Mouse (Mus musculus) neural tube, embryonic 12.5 days (tissue): Measurements from ENCODE around the gene Dnaaf5. TPM values are rescaled to one million over a fixed set of nuclear protein-coding genes. Genes with fewer than 3 reads are reported as not detected.

Experiments
- ATAC-seq: fragments of 200-750 bp; cut with Nextera tagmentation; 2 replicates; pipeline ENCODE4 v1.8.0; 2017; ENCODE audit warnings: low read depth, mild to moderate bottlenecking, moderate TSS enrichment, moderate library complexity; ENCODE audit not compliant: low FRiP score
- H3K27ac ChIP-seq: fragments of 300-500 bp; sonication (generic); 2 replicates; pipeline ENCODE4 v1.5.1; 2016
- H3K27me3 ChIP-seq: fragments of 300-500 bp; sonication (generic); replicated peaks from 2 replicates; pipeline ENCODE4 v1.6.1; 2016; ENCODE audit warnings: mild to moderate bottlenecking
- H3K36me3 ChIP-seq: fragments of 300-500 bp; sonication (generic); 2 replicates; pipeline ENCODE4 v1.6.1; 2016; ENCODE audit warnings: mild to moderate bottlenecking
- H3K4me1 ChIP-seq: fragments of 300-500 bp; sonication (generic); 2 replicates; pipeline ENCODE4 v1.6.1; 2016
- H3K4me2 ChIP-seq: fragments of 300-500 bp; sonication (generic); replicated peaks from 2 replicates; pipeline ENCODE4 v1.6.1; 2016; ENCODE audit warnings: mild to moderate bottlenecking
- H3K4me3 ChIP-seq: fragments of 300-500 bp; sonication (generic); 2 replicates; pipeline ENCODE4 v1.5.1; 2016
- H3K9ac ChIP-seq: fragments of 300-500 bp; sonication (generic); 2 replicates; pipeline ENCODE4 v1.6.1; 2016; ENCODE audit warnings: mild to moderate bottlenecking
- H3K9me3 ChIP-seq: fragments of 300-500 bp; sonication (generic); 2 replicates; pipeline ENCODE4 v1.6.1; 2016; ENCODE audit warnings: mild to moderate bottlenecking
- WGBS: fragments of 180-500 bp; shearing (Covaris S2); methylation state at CpG from one replicate; pipeline ENCODE4 v1.1.7; 2016; 5-methylcytosine and 5-hydroxymethylcytosine counted together
- polyA plus RNA-seq: library from polyadenylated mRNA; unstranded; fragments of >200 nt; fragmentation: Nextera tagmentation; extraction: Ambion mirVana; gene quantifications from 2 replicates; pipeline ENCODE4 v1.2.1, GENCODE M21; 2016

The Dnaaf5 gene
- 5.6 and 7.4 TPM in 2 replicates for polyA plus RNA-seq

DNA sequence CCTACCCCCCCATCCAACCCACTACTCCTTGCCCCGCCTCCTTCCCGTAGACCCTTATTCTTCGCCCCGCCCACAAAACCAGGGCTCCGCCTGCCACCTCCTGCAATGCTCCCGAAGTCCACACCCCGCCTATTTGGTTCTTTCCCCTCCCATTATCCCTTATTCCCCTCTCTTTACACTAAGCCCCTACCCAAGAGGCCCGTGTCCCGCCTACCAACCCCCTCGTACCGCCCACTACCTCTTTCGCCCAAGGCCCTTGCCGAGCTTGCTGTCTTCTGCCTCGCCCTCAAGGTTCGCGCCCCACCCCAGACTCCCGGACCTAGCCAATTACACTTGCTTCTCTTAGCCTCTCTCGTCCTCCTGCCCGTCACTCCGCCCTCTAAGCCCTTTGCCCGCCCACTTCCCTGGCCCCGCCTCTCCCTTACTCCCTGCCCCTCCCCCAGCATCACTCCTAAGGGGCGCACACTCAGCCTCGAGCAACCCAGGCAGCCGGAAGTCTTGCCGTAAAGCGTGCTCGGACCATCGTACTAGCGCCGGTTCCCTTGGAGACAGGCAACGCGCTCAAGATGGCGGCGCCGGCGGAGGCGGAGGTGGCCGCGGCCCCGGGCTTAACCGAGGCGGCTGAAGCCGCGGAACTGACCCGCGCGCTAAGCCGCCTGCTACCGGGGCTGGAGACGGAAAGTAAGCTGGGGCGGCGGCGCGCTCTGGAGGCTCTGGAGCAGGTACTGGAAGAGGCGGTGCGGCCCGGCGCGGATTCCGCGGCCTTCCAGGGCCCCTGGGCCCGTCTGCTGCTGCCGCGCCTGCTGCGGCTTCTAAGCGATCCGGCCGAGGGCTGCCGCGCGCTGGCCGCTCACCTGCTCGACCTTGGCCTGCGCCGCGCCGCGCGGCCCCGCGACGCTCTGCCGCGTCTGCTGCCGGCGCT, at the start of gene Dnaaf5, which contains the start of gene Prkar1b:
TSS of gene Dnaaf5 (plus strand) at position 543 of the 922 bp plus-strand sequence.
TSS of gene Prkar1b (minus strand) at position 321 of the 922 bp plus-strand sequence.
- Histone ChIP-seq H3K4me2 (peak within 1 kb of the TSS; percentile 99), H3K4me3 (peak within 1 kb of the TSS; percentile 97), H3K27ac (0 out of 2 replicates have a peak within 1 kb of the TSS, but pooled peaks have one; percentile 72), H3K9ac (peak within 1 kb of the TSS; percentile 85), H3K4me1 (peaks cover 21% of the 10 kb centered on the region), H3K9me3 (no peaks in the 10 kb centered on the region), H3K27me3 (no peaks in the 10 kb centered on the region), H3K36me3 (peaks cover 28% of the 10 kb centered on the region)
- ATAC-seq: peak; percentile 96
- under 1% methylated on average over 87 of the region's 87 CpGs for WGBS

DNA sequence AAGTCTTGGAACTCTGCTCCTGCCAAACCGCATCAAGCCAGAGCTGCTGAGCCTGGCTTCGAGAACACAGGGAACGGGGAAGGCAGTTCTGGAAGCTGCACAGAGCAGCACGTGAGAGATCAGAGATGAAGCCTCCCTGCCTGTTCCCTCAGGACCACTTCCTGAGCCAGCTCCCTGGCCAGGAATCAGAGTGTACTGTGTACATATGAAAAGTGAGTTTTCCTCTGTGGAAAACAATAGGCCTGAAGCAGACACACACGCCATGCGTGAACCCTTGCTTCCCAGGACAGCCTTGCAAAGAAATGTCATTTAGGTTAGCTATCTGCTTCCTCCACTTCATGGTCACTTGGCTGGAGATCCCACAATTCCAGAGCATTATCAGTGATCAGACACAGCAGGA, 48.2 kb upstream of the Dnaaf5 start:
- H3K4me2 ChIP-seq: no peak overlapping the region
- H3K27ac ChIP-seq: no peak overlapping the region
- no peak overlapping the region for H3K4me3 ChIP-seq
- H3K36me3 ChIP-seq: peaks cover 3% of the 10 kb centered on the region; the same call in 1 of the 2 replicates
- no peak for ATAC-seq
- no peaks in the 10 kb centered on the region for H3K4me1 ChIP-seq
- WGBS: 81% methylated on average over 6 of the region's 6 CpGs
- H3K9ac ChIP-seq: no peak overlapping the region
- H3K9me3 ChIP-seq: no peaks in the 10 kb centered on the region
- H3K27me3 ChIP-seq: no peaks in the 10 kb centered on the region

DNA sequence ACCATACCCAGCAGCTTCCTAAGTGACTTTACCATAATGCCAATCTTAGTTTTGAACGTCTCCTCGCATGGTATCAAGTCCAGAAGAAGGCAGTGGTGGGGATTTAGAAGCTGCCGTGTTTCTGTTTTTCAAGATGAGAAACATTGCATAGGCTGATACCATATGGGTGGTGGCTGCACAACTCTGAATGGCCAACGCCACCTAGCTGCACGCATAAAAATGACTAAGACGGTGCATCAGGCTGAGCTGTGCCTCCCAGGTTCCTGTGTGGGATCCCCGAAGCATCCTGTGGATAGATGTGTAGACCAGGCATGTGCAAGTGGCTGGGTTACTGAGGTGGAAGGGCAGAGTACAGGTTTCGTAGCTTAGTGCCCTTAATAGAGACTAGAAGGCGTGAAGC, 42.2 kb upstream of the Dnaaf5 start:
- peaks cover 9% of the 10 kb centered on the region; the same call in 1 of the 2 replicates for H3K36me3 ChIP-seq
- no peak overlapping the region for H3K4me2 ChIP-seq
- H3K9me3 ChIP-seq: no peaks in the 10 kb centered on the region
- H3K27ac ChIP-seq: no peak overlapping the region
- no peaks in the 10 kb centered on the region for H3K27me3 ChIP-seq
- no peak for ATAC-seq
- no peak overlapping the region for H3K9ac ChIP-seq
- H3K4me3 ChIP-seq: no peak overlapping the region
- no peaks in the 10 kb centered on the region for H3K4me1 ChIP-seq
- 78% methylated on average over 9 of the region's 9 CpGs for WGBS

DNA sequence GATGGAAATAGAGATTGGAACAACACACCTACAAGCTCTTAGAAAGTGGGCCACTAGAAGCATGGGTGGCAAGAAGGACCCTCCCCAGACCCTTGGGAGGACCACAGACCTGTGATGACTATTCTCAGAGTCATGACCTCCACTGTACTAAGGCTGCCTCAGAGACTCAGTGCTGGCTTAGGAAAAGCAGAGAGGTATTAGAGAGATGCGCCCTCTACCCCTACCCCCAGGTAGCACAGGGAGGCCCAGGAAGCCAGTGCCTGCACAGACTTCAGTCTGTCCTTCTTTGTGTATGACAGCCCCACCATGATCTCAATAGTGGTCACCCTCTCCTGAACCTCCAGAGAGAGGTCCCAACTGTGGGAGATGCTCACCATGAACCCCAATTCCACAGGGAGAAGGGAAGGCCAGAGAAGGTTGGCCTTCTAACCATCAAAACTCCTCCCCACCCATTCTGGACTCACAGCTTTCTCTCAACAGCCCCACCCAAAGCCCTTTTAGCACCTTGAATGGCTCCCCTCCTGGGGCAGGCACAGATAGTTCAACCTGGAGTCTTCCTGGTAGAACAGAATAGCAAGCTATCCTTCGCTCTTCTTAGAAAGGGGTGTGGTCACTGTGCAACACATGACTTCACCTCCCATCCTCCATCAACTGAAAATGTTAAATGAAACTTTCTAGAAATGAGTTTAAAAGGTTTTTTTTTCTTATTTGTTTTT, 39.7 kb upstream of the Dnaaf5 start:
- no peak for ATAC-seq
- H3K9me3 ChIP-seq: no peaks in the 10 kb centered on the region
- H3K27ac ChIP-seq: no peak overlapping the region
- WGBS: 82% methylated on average over 2 of the region's 2 CpGs
- H3K4me3 ChIP-seq: no peak overlapping the region
- no peak overlapping the region for H3K4me2 ChIP-seq
- H3K36me3 ChIP-seq: peaks cover 9% of the 10 kb centered on the region; the same call in 1 of the 2 replicates
- no peaks in the 10 kb centered on the region for H3K27me3 ChIP-seq
- no peak overlapping the region for H3K9ac ChIP-seq
- H3K4me1 ChIP-seq: no peaks in the 10 kb centered on the region

DNA sequence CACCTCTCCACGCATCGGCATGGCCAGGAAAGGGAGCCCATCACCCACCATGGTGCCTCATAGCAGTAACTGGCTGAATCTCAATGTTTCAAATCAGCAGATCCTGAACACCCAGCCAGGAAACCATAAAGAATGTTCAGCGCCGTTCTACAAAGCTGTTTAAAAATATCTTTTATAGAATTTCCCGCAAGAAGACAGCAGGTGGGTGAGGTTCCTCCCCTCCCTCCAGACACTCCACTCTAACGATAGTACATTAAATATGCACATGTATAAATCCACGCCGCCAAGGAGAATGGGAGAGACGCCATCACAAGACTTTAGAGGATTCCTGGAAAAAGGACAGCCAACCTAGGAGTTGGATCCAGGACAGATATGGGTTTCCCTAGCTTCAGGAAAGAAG, 38.0 kb upstream of the Dnaaf5 start:
- no peaks in the 10 kb centered on the region for H3K27me3 ChIP-seq
- no peak for ATAC-seq
- no peaks in the 10 kb centered on the region for H3K4me1 ChIP-seq
- H3K27ac ChIP-seq: no peak overlapping the region
- H3K4me3 ChIP-seq: no peak overlapping the region
- H3K9me3 ChIP-seq: no peaks in the 10 kb centered on the region
- H3K36me3 ChIP-seq: peaks cover 5% of the 10 kb centered on the region; the same call in 1 of the 2 replicates
- H3K4me2 ChIP-seq: no peak overlapping the region
- 77% methylated on average over 9 of the region's 9 CpGs for WGBS
- H3K9ac ChIP-seq: no peak overlapping the region

DNA sequence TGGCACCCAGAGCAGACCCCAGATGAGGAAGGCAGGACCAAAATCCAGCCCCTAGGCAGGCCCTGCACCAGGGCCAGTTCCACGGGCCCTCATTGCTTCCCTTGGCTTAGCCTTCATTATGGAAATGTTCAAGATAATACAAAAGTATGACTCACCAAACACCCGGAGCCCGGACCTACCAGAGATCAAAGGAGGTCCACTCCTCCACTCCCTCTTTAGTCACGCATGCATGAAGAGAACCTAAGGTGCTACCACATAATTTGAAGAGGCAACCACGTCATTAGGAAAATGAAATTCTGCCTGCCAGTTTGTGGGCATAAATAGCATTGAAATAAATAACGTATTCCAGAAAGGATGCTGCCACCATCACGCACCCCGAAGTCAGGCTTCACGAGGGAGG, 37.6 kb upstream of the Dnaaf5 start:
- peaks cover 5% of the 10 kb centered on the region; the same call in 1 of the 2 replicates for H3K36me3 ChIP-seq
- no peak overlapping the region for H3K4me3 ChIP-seq
- H3K9me3 ChIP-seq: no peaks in the 10 kb centered on the region
- ATAC-seq: no peak
- WGBS: 88% methylated on average over 9 of the region's 9 CpGs
- H3K27ac ChIP-seq: no peak overlapping the region
- no peak overlapping the region for H3K4me2 ChIP-seq
- H3K9ac ChIP-seq: no peak overlapping the region
- H3K27me3 ChIP-seq: no peaks in the 10 kb centered on the region
- H3K4me1 ChIP-seq: no peaks in the 10 kb centered on the region

DNA sequence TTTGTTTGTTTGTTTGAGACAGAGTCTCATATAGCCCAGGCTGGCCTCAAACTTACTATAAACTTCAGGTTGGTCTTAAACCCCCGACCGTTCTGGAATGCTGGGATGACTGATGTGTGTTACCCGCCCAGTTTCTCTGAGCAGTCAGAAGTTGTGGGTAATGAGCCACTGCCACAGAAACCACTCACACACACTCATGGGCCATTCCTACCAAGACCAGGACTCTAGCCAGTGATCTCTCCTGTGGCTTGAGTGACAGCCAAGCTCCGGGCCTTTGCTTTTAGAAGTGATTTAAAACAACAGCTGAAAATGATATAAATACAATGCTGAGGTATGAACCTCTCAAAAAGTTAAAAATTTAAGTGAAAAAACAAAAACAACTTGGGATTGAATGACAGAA, 35.1 kb upstream of the Dnaaf5 start:
- no peak for ATAC-seq
- no peak overlapping the region for H3K4me2 ChIP-seq
- no peaks in the 10 kb centered on the region for H3K27me3 ChIP-seq
- no peaks in the 10 kb centered on the region for H3K9me3 ChIP-seq
- no peaks in the 10 kb centered on the region for H3K4me1 ChIP-seq
- 83% methylated on average over 4 of the region's 4 CpGs for WGBS
- no peaks in the 10 kb centered on the region for H3K36me3 ChIP-seq
- no peak overlapping the region for H3K9ac ChIP-seq
- no peak overlapping the region for H3K27ac ChIP-seq
- no peak overlapping the region for H3K4me3 ChIP-seq

DNA sequence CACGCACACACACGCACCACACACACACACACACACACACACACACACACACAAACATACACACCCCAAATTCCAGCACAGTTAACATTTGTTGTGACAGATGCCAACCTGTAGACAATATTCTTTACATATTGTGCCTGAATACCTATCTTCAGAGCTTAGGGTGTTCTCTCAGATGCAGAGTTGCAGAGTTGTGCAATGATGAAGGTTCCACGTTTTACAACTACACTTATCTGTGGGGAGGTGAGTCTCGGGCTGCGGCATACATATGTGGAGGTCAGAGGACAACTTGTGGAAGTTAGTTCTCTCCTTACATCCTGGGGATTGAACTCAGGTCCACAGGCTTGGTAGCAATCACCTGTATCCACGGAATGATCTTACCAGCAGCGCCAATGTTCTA, 34.5 kb upstream of the Dnaaf5 start:
- H3K36me3 ChIP-seq: no peaks in the 10 kb centered on the region
- H3K4me2 ChIP-seq: no peak overlapping the region
- H3K9me3 ChIP-seq: no peaks in the 10 kb centered on the region
- no peaks in the 10 kb centered on the region for H3K4me1 ChIP-seq
- no peak overlapping the region for H3K4me3 ChIP-seq
- no peak overlapping the region for H3K9ac ChIP-seq
- no peak overlapping the region for H3K27ac ChIP-seq
- H3K27me3 ChIP-seq: no peaks in the 10 kb centered on the region
- WGBS: 94% methylated on average over 7 of the region's 7 CpGs
- no peak for ATAC-seq

DNA sequence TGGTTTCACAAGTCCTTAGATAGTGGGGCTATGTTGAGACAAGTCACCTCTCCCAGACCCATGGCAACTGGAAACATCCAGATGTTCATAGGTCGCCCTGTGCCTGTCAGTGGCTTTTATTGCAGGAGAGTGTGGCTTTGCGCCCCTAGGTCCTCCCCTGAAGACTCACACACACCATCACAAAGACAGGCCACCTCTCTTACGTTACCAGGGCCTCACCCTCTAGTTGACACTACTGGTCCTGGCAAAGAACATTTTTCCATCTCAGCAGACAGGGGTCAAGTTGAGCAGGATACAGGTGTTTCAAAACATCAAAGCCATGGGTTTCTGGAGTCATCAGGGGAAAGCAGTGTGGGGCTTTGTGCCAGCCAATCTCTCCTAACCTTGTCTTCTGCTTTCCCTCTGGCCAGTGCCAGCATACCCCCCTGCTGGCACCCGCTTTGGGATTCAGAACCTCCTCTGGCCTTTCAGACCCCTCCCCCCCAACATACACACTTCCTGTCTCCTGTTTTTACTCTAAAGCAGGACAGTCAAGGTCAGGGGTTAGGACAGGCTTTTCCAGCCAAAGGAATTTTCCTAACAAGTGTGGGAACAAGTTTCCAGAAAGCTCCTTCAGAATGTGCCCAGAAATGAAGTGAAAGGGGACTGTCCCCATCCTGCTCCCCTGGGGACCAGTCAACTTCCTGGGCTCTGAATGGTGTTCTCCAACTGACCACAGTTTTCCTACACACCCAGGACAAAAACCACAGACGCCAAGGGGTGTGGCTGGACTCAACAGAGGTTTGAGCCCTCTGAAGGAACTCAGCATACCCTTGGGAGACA, 31.7 kb upstream of the Dnaaf5 start:
- H3K9ac ChIP-seq: no peak overlapping the region
- WGBS: 76% methylated on average over 5 of the region's 5 CpGs
- H3K36me3 ChIP-seq: no peaks in the 10 kb centered on the region; the same call in 1 of the 2 replicates
- no peak overlapping the region for H3K4me3 ChIP-seq
- no peaks in the 10 kb centered on the region for H3K4me1 ChIP-seq
- ATAC-seq: no peak
- H3K4me2 ChIP-seq: no peak overlapping the region
- no peaks in the 10 kb centered on the region for H3K9me3 ChIP-seq
- no peak overlapping the region for H3K27ac ChIP-seq
- H3K27me3 ChIP-seq: no peaks in the 10 kb centered on the region

DNA sequence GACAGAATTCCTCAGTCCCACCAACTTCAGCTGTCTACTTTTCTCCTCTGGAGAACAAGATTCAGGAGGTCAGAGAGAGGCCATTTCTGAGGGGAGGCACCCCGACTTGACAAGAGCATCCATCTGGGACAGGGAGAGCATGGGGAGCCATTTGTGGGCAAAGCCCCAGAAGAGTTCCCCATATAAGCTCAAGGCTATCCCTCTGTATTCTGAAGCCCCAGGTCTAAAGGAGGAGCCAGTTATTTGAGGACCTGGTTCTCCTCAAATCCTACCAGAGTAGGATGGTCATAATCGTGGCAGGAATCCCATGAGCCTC, 31.1 kb upstream of the Dnaaf5 start:
- no peak overlapping the region for H3K4me2 ChIP-seq
- no peak for ATAC-seq
- WGBS: 69% methylated on average over 2 of the region's 2 CpGs

DNA sequence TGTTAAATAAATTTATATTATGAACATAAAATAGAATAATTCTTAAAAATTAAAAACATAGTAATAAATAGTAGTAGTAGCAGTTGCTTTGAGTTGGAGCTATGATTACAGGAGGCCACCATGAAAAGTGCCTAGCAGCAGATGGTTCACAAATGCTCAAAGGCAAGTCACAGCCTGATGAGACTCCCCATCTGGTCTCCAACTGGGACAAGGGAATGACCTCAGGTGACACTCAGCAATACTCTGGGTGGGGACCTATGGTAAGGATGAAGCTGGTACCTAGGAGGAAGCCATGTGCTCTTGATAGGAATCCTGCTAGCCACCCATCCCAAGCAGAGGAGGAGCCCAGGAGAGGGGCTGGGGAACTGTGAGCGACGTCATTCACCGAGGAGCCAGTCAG, 24.3 kb upstream of the Dnaaf5 start:
- Histone ChIP-seq H3K4me2 (no peak overlapping the region), H3K27ac (no peak overlapping the region), H3K9ac (no peak overlapping the region), H3K9me3 (no peaks in the 10 kb centered on the region), H3K27me3 (peaks cover 12% of the 10 kb centered on the region; the same call in 1 of the 2 replicates), H3K36me3 (peaks cover 3% of the 10 kb centered on the region; the same call in 1 of the 2 replicates), H3K4me3 (no peak overlapping the region), H3K4me1 (peaks cover 5% of the 10 kb centered on the region; the same call in 1 of the 2 replicates)
- 80% methylated on average over 3 of the region's 3 CpGs for WGBS
- no peak for ATAC-seq

More for the DNA sequence above, 31.1 kb upstream of the Dnaaf5 start:
- Histone ChIP-seq H3K27ac (no peak overlapping the region), H3K4me3 (no peak overlapping the region), H3K36me3 (no peaks in the 10 kb centered on the region; the same call in 1 of the 2 replicates), H3K9me3 (no peaks in the 10 kb centered on the region), H3K4me1 (no peaks in the 10 kb centered on the region), H3K9ac (no peak overlapping the region), H3K27me3 (no peaks in the 10 kb centered on the region)
